Mouse (Mus musculus) G1E (cell line): ENCODE data around the gene Cpvl.

Source experiments
- CTCF ChIP-seq: IDR thresholded peaks from 2 replicates; pipeline ENCODE4 v1.5.1; 2012; ENCODE audit warnings: low read depth, low read length, inconsistent platforms, mixed read lengths
- GATA2 ChIP-seq: IDR thresholded peaks from 2 replicates; pipeline ENCODE4 v1.6.1; 2012; ENCODE audit warnings: low read depth, low read length, inconsistent platforms, borderline replicate concordance
- POLR2AphosphoS5 ChIP-seq: IDR thresholded peaks from 2 replicates; pipeline ENCODE4 v1.6.1; 2012; ENCODE audit warnings: low read depth, low read length, inconsistent platforms; ENCODE audit not compliant: insufficient replicate concordance
- TAL1 ChIP-seq: conservative IDR thresholded peaks from 2 replicates; pipeline ENCODE4 v1.6.1; 2012; ENCODE audit warnings: low read depth, low read length, inconsistent platforms, mixed read lengths

DNA sequence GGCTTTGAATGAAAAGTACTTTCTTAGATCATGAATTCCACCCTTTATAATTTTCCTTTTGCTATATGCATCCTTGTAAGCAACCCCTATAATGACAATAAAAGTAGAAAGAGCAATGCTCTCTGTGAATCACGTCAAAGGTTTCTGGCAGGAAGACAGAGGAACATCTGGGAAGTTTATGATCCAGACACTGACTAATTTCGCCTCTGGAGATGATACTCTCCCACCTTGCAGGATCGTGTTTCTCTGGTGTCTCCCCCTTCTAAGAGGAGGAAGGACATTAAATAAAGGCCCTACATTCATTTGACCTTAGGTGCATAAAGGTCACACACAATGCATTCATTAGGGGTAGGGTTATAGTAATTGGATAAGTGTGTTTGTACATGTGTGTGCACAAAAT lies 87.4 kb downstream of the Cpvl start:
- TF ChIP-seq CTCF (no peak), GATA2 (no peak), TAL1 (no peak), POLR2AphosphoS5 (no peak)
